In genomic region chr12:41949841-41950241, GRCm38 (mm10) we compare ENCODE assay signal across 13 mouse cellular contexts.
DNase-seq lines count a peak whose midpoint lies in the region; ATAC-seq lines count a peak whose summit lies in the region.
"Had no signal": no experiment of that assay in that cellular context is flagged by ENCODE, and none has a peak within 500 bp of the region (broad histone marks: within the 10 kb centered on the region; RNA-seq: fewer than 3 reads in every experiment).

No protein-coding gene starts in this region.

- DNase-seq in heart, adult 18-20 months: peak; percentile 29 to 44
- DNase-seq in heart, postnatal 4 days: no peak
- peak; percentile 1 to 10 for DNase-seq in urinary bladder, postnatal 36 days (ENCODE audit: low spot score in 2 of 2)
- DNase-seq in urinary bladder, postnatal 14 days (ENCODE audit: low spot score): no peak
- DNase-seq in heart, adult 9 months (ENCODE audit: low spot score in 2 of 2): peak; percentile 30 to 46
- DNase-seq in telencephalon, adult 2 months (ENCODE audit: low read depth, low spot score): peak; percentile 78
- DNase-seq in adrenal gland, postnatal 14 days: no peak
- DNase-seq: adrenal gland, postnatal 10 days; cerebellum, adult 8-10 months had no signal

- no peak for ATAC-seq in hindbrain, embryonic 13.5 days (ENCODE audit: low FRiP score)
- ATAC-seq: forebrain, embryonic 15.5 days; intestine, embryonic 16.5 days had no signal

- H3K27ac ChIP-seq in hindbrain, embryonic 13.5 days: no peak overlapping the region
- H3K27ac ChIP-seq: forebrain, embryonic 15.5 days; limb, embryonic 13.5 days had no signal

- H3K4me2 ChIP-seq in hindbrain, embryonic 13.5 days: no peak overlapping the region
- H3K4me2 ChIP-seq: forebrain, embryonic 15.5 days; limb, embryonic 13.5 days had no signal

- H3K36me3 ChIP-seq in hindbrain, embryonic 13.5 days: no peaks in the 10 kb centered on the region
- H3K36me3 ChIP-seq: forebrain, embryonic 15.5 days; limb, embryonic 13.5 days had no signal

- H3K9ac ChIP-seq in hindbrain, embryonic 13.5 days: no peak overlapping the region
- H3K9ac ChIP-seq: forebrain, embryonic 15.5 days; limb, embryonic 13.5 days had no signal

- no peaks in the 10 kb centered on the region for H3K27me3 ChIP-seq in hindbrain, embryonic 13.5 days
- H3K27me3 ChIP-seq: forebrain, embryonic 15.5 days; limb, embryonic 13.5 days had no signal

- H3K9me3 ChIP-seq in hindbrain, embryonic 13.5 days: no peaks in the 10 kb centered on the region
- H3K9me3 ChIP-seq: forebrain, embryonic 15.5 days; limb, embryonic 13.5 days had no signal

- H3K4me1 ChIP-seq in hindbrain, embryonic 13.5 days (replicated peaks): no peaks in the 10 kb centered on the region
- H3K4me1 ChIP-seq: forebrain, embryonic 15.5 days; limb, embryonic 13.5 days had no signal

- 91% methylated on average over 6 of the region's 6 CpGs for WGBS in hindbrain, embryonic 13.5 days

- H3K4me3 ChIP-seq in hindbrain, embryonic 13.5 days: no peak overlapping the region
- H3K4me3 ChIP-seq: forebrain, embryonic 15.5 days; limb, embryonic 13.5 days had no signal

Comparison
In these comparisons a context has a peak if more than half of its experiments do, and no peak if none do; other contexts are left out.
1. DNase-seq: peak in heart, adult 18-20 months (2 of 2), urinary bladder, postnatal 36 days (2 of 2), heart, adult 9 months (2 of 2) and telencephalon, adult 2 months (single experiment); none in heart, postnatal 4 days (single experiment), urinary bladder, postnatal 14 days (single experiment) and adrenal gland, postnatal 14 days (single experiment).